Mouse (Mus musculus) forebrain, embryonic 12.5 days (tissue): ENCODE results near the gene Fam120b. TPM values are rescaled to one million over a fixed set of nuclear protein-coding genes. Genes with fewer than 3 reads are reported as not detected.

Experiments used
- ATAC-seq: fragments of 200-750 bp; cut with Nextera tagmentation; 2 replicates; pipeline ENCODE4 v1.8.0; 2017; ENCODE audit warnings: moderate TSS enrichment; ENCODE audit not compliant: low FRiP score
- H3K27ac ChIP-seq: fragments of 300-500 bp; sonication (generic); 2 replicates; pipeline ENCODE4 v1.5.1; 2016; ENCODE audit warnings: mild to moderate bottlenecking
- H3K27me3 ChIP-seq: fragments of 300-500 bp; sonication (generic); 2 replicates; pipeline ENCODE4 v1.6.1; 2016; ENCODE audit warnings: mild to moderate bottlenecking
- H3K36me3 ChIP-seq: fragments of 300-500 bp; sonication (generic); replicated peaks from 2 replicates; pipeline ENCODE4 v1.6.1; 2016; ENCODE audit warnings: mild to moderate bottlenecking
- H3K4me1 ChIP-seq: fragments of 300-500 bp; sonication (generic); 2 replicates; pipeline ENCODE4 v1.6.1; 2016
- H3K4me2 ChIP-seq: fragments of 300-500 bp; sonication (generic); 2 replicates; pipeline ENCODE4 v1.6.1; 2016; ENCODE audit warnings: mild to moderate bottlenecking, moderate library complexity
- H3K4me3 ChIP-seq: fragments of 300-500 bp; sonication (generic); replicated peaks from 2 replicates; pipeline ENCODE4 v1.5.1; 2016; ENCODE audit warnings: mild to moderate bottlenecking
- H3K9ac ChIP-seq: fragments of 300-500 bp; sonication (generic); 2 replicates; pipeline ENCODE4 v1.6.1; 2016; ENCODE audit warnings: mild to moderate bottlenecking
- H3K9me3 ChIP-seq: fragments of 300-500 bp; sonication (generic); 2 replicates; pipeline ENCODE4 v1.6.1; 2016
- WGBS: fragments of 180-500 bp; shearing (Covaris S2); methylation state at CpG from one replicate; pipeline ENCODE4 v1.1.7; 2016; 5-methylcytosine and 5-hydroxymethylcytosine counted together
- polyA plus RNA-seq: library from polyadenylated mRNA; unstranded; fragments of >200 nt; fragmentation: Nextera tagmentation; extraction: Ambion mirVana; gene quantifications from 2 replicates; pipeline ENCODE4 v1.2.1, GENCODE M21; 2016

The Fam120b gene
- polyA plus RNA-seq, 1 experiment from 2014 or later = 42.1 TPM

GRCm38 (mm10) chr17:15372931-15373652 lies 22.9 kb upstream of the Fam120b start:
- H3K27me3 ChIP-seq = peaks cover 14% of the 10 kb centered on the region
- H3K4me1 ChIP-seq = peaks cover 73% of the 10 kb centered on the region
- 45% methylated on average over 15 of the region's 15 CpGs for WGBS
- peak overlapping the region; percentile 74 for H3K27ac ChIP-seq
- H3K9ac ChIP-seq = peak overlapping the region; percentile 93
- no peaks in the 10 kb centered on the region for H3K9me3 ChIP-seq
- H3K4me3 ChIP-seq = peak overlapping the region; percentile 89
- H3K4me2 ChIP-seq = peak overlapping the region; percentile 90
- peaks cover 44% of the 10 kb centered on the region for H3K36me3 ChIP-seq
- ATAC-seq = no peak

GRCm38 (mm10) chr17:15374321-15375141 lies 21.5 kb upstream of the Fam120b start:
- Histone ChIP-seq H3K4me1 (peaks cover 76% of the 10 kb centered on the region), H3K9ac (peak overlapping the region; percentile 93), H3K9me3 (no peaks in the 10 kb centered on the region), H3K36me3 (peaks cover 30% of the 10 kb centered on the region), H3K27me3 (peaks cover 22% of the 10 kb centered on the region), H3K4me3 (peak overlapping the region; percentile 89), H3K4me2 (peak overlapping the region; percentile 90), H3K27ac (peak overlapping the region; percentile 99)
- under 1% methylated on average over 50 of the region's 50 CpGs for WGBS
- ATAC-seq = no peak

- no peak for ATAC-seq
- Histone ChIP-seq H3K4me2 (peak overlapping the region; percentile 90), H3K4me1 (peaks cover 76% of the 10 kb centered on the region), H3K9me3 (no peaks in the 10 kb centered on the region), H3K27ac (peak overlapping the region; percentile 99), H3K27me3 (peaks cover 22% of the 10 kb centered on the region), H3K9ac (peak overlapping the region; percentile 93), H3K4me3 (peak overlapping the region; percentile 89), H3K36me3 (peaks cover 23% of the 10 kb centered on the region)
- under 1% methylated on average over 17 of the region's 18 CpGs for WGBS
These were observed 20.8 kb upstream of the Fam120b start for GRCm38 (mm10) chr17:15375224-15375623.

GRCm38 (mm10) chr17:15375701-15376493 lies 20.1 kb upstream of the Fam120b start:
- Histone ChIP-seq H3K27ac (peak overlapping the region; percentile 99), H3K4me2 (peak overlapping the region; percentile 90), H3K9ac (peak overlapping the region; percentile 93), H3K9me3 (no peaks in the 10 kb centered on the region), H3K4me3 (peak overlapping the region; percentile 89), H3K36me3 (peaks cover 16% of the 10 kb centered on the region), H3K27me3 (peaks cover 22% of the 10 kb centered on the region), H3K4me1 (peaks cover 77% of the 10 kb centered on the region)
- peak; percentile 72 for ATAC-seq
- WGBS = under 1% methylated on average over 67 of the region's 69 CpGs

GRCm38 (mm10) chr17:15376494-15377181 lies 19.4 kb upstream of the Fam120b start, which contains the start of gene Dll1:
TSS of gene Dll1 (minus strand) at chr17:15376872.
- no peaks in the 10 kb centered on the region for H3K9me3 ChIP-seq
- H3K9ac ChIP-seq = peak within 1 kb of the TSS; percentile 93
- under 1% methylated on average over 36 of the region's 36 CpGs for WGBS
- H3K4me3 ChIP-seq = peak within 1 kb of the TSS; percentile 89
- peak within 1 kb of the TSS; percentile 99 for H3K27ac ChIP-seq
- H3K4me2 ChIP-seq = peak within 1 kb of the TSS; percentile 90
- peaks cover 14% of the 10 kb centered on the region for H3K36me3 ChIP-seq
- peaks cover 22% of the 10 kb centered on the region for H3K27me3 ChIP-seq
- H3K4me1 ChIP-seq = peaks cover 80% of the 10 kb centered on the region
- ATAC-seq = peak; percentile 62

- WGBS = 0% methylated on average over 1 of the region's 1 CpGs
- Histone ChIP-seq H3K27me3 (peaks cover 22% of the 10 kb centered on the region), H3K4me3 (no peak overlapping the region; the same call in 1 of the 2 replicates), H3K27ac (peak overlapping the region; percentile 99), H3K36me3 (peaks cover 9% of the 10 kb centered on the region), H3K9ac (no peak overlapping the region), H3K4me1 (peaks cover 79% of the 10 kb centered on the region), H3K4me2 (peak overlapping the region; percentile 90), H3K9me3 (no peaks in the 10 kb centered on the region)
- ATAC-seq = no peak
These were observed 18.1 kb upstream of the Fam120b start for GRCm38 (mm10) chr17:15377901-15378300.

- H3K4me2 ChIP-seq = peak overlapping the region; percentile 90
- no peaks in the 10 kb centered on the region for H3K9me3 ChIP-seq
- WGBS = 1% methylated on average over 15 of the region's 15 CpGs
- 0 out of 2 replicates have a peak overlapping the region, but pooled peaks have one; percentile 11 for H3K4me3 ChIP-seq
- ATAC-seq = no peak
- no peak overlapping the region for H3K9ac ChIP-seq
- H3K4me1 ChIP-seq = peaks cover 74% of the 10 kb centered on the region
- peaks cover 20% of the 10 kb centered on the region for H3K27me3 ChIP-seq
- H3K27ac ChIP-seq = peak overlapping the region; percentile 99
- peaks cover 3% of the 10 kb centered on the region; the same call in 1 of the 2 replicates for H3K36me3 ChIP-seq
These were observed 17.4 kb upstream of the Fam120b start for GRCm38 (mm10) chr17:15378413-15379109.

GRCm38 (mm10) chr17:15379741-15380526 lies 16.1 kb upstream of the Fam120b start:
- Histone ChIP-seq H3K9me3 (no peaks in the 10 kb centered on the region), H3K36me3 (no peaks in the 10 kb centered on the region), H3K4me2 (peak overlapping the region; percentile 90), H3K27ac (peak overlapping the region; percentile 99), H3K4me1 (peaks cover 61% of the 10 kb centered on the region), H3K4me3 (peak overlapping the region; percentile 41), H3K27me3 (0 out of 2 replicates have a peak, but pooled peaks cover 9% of the 10 kb centered on the region), H3K9ac (peak overlapping the region; percentile 61)
- WGBS = 5% methylated on average over 17 of the region's 17 CpGs
- no peak for ATAC-seq

GRCm38 (mm10) chr17:15380641-15381051 lies 15.4 kb upstream of the Fam120b start:
- Histone ChIP-seq H3K4me1 (peaks cover 61% of the 10 kb centered on the region), H3K27ac (peak overlapping the region; percentile 99), H3K9me3 (no peaks in the 10 kb centered on the region), H3K27me3 (0 out of 2 replicates have a peak, but pooled peaks cover 9% of the 10 kb centered on the region), H3K4me3 (peak overlapping the region; percentile 41), H3K4me2 (peak overlapping the region; percentile 90), H3K36me3 (no peaks in the 10 kb centered on the region), H3K9ac (peak overlapping the region; percentile 61)
- WGBS = 0% methylated on average over 27 of the region's 27 CpGs
- ATAC-seq = peak; percentile 59

GRCm38 (mm10) chr17:15381092-15381860 lies 14.7 kb upstream of the Fam120b start:
- peaks cover 61% of the 10 kb centered on the region for H3K4me1 ChIP-seq
- 0 out of 2 replicates have a peak, but pooled peaks cover 9% of the 10 kb centered on the region for H3K27me3 ChIP-seq
- WGBS = 2% methylated on average over 22 of the region's 22 CpGs
- peak overlapping the region; percentile 99 for H3K27ac ChIP-seq
- peak overlapping the region; percentile 41 for H3K4me3 ChIP-seq
- H3K9ac ChIP-seq = peak overlapping the region; percentile 61
- H3K9me3 ChIP-seq = no peaks in the 10 kb centered on the region
- H3K4me2 ChIP-seq = peak overlapping the region; percentile 90
- ATAC-seq = peak; percentile 42
- H3K36me3 ChIP-seq = no peaks in the 10 kb centered on the region
